Mouse (Mus musculus) spleen, adult 18-20 months (tissue): ENCODE measurements around the gene Nr1h4.

ENCODE experiments used
- DNase-seq, 2 experiments: peaks; one replicate each; pipeline ENCODE4 v3.0.0; 2022; ENCODE audit warnings: mixed read lengths in 2 of 2

Nr1h4 gene

DNA sequence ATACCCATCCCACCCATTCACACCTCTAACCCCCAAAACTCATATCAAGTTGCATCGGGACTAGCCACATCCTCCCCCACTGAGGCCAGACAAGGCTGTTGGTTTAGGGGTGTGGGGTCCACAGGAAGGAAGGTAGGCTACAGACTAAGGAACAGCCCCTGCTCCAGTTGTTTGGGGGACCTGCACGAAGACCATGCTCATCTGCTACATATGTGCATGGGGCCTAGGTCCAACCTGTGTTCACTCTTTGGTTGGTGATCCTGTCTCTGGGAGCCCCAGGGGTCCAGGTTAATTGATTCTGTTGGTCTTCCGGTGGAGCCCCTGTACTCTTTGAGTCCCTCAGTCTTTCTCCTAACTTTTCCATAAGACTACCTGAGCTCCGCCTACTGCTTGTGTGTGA lies 13.0 kb downstream of the Nr1h4 start:
- DNase-seq, result no peak

DNA sequence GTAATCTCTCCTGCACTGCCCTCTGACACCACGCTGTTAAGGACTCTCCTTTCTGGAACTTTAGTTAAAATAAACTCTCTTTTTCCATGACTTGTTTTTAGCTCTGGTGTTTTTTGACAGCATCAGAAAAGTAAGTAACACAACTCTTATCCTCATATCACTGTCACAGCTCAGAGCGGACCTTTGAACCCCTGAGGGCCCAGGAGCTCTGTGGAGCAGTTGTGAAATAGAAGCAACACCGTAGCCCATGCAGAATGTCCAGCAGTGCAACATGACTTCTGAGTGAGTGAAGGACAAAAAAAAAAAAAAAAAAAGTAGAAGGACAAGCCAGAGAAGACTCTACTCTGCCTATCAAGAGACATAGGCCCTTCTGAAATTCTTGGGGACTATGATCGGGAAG lies 14.2 kb downstream of the Nr1h4 start:
- DNase-seq, result no peak

DNA sequence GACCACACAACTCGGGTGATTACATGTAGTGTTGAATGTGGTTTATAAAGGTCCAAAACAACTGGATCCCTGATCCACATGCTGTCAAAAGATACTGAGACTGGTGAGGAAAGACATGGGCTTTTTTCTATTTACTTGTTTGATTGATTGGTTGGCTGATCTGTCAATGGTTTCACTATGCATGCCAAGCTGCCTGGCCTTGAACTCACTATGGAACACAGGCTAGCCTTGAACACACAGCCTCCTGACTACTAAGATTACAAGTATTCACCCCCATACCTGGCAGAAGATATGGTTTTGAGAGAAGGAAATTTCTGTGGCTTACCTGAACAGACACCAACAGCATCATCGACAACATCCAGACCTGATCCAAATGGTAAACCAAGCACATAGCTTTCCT lies 15.0 kb downstream of the Nr1h4 start:
- no peak for DNase-seq

DNA sequence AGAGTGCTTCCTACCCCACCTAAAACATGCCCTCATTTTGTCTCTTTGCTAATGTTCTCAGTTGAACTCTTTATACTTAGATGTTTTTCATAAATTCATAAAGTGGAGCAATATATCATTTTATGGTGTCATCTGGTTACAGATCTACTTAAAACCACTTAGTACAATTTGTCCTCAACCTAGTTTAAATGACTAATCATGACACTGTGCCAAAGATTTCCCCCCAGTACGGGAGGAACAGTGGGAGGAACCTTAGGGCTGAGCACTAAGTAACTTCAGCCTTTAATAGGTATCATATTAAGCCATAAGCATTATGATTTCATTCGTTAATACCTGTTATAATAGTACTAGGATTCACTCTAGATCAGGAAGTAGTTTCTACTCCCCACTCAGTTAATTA lies 17.6 kb downstream of the Nr1h4 start:
- DNase-seq, result no peak

DNA sequence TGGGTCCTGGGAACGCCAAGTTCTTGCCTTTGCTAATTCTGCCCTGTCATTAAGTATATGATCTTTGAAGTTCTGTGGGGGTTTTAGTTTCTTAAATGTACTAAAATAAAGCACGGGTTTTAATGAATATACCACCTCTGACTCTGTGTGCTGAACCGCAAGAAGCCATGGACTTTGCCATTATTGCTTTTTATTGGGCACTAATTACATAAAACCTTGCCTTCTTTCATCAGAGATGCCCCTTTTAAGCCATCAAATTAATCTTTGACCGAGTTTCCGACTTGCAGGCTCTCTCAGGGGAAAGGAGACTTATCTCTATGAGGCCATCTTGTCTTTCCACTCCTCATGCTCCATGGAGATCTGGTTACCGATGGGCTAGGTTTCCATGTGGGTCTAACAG lies 20.8 kb downstream of the Nr1h4 start:
- DNase-seq, result no peak

DNA sequence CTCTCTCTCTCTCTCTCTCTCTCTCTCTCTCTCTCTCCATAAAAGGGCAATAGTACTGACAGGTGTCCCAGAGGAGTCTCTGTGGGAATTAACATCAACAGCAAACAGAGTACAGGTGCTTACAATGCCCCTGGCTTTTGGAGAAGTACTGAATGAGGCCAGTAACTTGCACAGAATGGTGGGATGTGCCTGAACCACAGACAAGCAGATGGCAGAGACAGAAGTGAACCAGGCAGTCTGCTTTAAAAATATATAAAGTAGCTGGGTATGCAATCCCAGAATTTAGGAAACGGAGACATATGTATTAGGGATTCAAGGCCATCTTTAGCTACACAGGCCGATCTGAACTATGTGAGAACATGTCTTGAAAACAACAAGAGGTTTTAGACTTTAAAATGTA lies 22.8 kb downstream of the Nr1h4 start:
- no peak for DNase-seq

DNA sequence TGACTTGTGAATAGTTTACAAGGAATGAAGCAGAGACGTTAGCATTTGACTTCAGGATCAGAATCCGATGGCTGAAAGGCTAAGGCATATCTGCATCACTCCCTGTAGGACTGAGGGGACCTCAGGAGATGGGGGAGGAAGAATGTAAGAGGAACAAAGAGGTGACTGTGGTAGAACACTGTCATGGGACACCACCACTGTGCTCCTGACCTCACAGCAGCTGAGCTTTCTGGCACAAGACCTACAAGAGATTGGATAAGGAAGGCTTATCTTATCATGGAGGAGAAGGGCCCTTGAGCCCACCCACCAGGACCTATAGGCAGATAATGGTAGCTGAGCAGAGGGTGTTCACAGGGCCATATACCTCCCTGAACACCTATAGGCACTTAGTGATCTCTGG lies 24.8 kb downstream of the Nr1h4 start:
- DNase-seq, result no peak

DNA sequence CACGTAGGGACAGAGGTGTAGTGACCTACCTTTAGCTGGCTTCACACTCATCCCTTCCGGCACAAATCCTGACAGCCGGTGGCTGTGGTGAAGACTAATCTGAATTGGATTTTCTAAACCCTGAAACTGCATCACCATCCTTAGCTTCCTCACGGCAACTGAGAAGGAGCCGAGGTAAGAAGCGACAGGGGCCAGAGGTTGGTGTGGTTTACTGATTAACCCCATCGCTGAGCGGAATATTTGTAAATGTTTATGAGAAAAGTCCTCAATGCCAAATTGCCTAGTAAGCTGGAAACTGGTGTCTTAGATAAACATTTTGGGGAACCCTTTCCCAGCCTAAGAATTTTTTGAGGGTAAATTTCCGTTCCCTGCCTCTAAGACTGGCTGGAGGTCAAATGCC lies 26.9 kb downstream of the Nr1h4 start:
- DNase-seq, result no peak

DNA sequence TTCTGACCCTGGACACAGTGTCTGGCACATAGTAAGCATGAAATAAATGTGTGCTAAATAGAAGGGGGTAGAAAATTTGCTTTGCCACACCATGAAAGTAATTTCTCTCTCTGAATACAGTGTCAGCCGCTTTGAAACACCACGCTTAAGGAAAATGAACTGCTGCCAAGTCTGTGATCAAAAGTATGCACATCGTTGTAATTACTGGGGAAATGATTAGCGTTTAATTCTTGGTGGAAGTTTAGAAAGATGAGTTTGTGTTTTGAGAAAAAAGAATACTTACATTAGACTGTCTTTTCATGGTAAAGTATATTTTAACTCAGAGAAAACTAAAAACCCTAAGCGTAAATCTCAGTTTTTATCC lies 27.8 kb downstream of the Nr1h4 start:
- no peak for DNase-seq

DNA sequence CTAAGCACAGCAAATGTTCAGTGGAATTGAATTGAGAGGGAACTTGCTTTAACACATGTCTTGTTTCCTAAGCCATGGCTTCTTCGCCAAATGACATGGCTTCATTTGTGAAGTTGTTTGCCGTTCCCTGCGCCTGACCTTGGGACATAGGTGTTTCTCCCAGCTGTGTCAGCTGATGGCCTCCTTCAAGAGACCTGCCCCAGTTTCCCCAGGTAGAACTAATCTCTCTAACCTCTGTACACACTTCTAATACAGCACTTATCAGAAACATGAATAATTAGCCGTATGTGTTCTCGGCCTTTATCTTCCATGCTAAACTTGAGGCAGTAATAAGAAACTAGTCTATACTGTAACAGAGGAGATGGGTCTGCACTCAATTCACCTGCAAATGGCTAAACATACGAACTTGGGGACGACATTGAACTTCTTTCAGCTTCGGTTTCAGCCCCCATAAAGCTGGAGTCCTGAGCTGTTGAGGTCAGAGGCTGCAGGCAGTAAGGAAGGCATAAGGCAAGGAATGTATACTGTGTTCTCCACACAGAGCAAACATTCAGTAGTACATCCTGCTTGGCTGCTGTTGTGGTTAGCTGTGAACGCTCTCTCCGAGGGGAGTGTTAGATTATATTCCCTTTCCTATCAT lies 28.3 kb downstream of the Nr1h4 start:
- DNase-seq, result no peak

DNA sequence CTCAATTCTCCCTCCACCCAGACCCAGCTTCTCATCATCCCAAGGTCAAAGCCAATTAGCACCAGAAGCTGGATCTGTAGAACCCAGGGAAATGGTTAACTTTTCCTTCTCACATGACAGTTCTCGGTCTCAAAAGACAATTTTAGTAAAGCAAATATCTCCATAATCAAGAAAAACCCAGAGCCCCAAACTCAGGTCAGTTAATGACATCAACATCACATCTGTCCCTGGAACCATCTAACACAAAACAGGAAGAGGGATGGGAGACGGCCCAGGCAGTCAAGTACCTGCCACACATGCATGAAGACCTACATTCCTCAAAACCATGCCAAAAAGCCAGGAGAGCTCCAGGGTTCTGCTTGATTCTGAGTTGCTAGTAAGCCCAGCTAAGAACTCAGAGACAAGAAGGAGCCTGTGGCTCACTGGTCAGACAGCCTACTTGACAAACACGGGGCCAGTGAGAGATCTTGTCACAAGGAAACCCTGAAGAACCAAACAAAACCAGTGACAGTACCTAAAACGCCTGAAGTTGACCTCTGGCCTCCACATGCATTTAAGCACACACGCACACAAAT lies 30.3 kb downstream of the Nr1h4 start:
- no peak for DNase-seq

DNA sequence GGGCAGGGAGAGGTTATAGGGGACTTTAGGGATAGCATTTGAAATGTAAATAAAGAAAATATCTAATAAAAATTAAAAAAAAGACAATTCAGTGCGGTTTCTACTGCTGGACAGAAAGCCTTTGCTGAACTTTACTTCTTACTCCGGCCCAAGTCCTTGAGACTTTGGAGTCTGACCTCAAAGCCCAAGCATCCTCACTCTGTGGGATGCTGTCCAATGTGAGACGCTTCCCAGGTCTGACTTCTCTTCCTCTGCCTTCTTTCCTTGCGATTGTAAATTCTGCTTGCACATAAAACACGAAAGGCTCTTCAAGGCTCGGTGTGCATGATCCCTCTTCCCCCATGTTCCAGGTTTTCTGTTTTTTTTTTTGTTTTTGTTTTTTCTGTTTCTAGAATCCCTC lies 31.5 kb downstream of the Nr1h4 start:
- no peak for DNase-seq

DNA sequence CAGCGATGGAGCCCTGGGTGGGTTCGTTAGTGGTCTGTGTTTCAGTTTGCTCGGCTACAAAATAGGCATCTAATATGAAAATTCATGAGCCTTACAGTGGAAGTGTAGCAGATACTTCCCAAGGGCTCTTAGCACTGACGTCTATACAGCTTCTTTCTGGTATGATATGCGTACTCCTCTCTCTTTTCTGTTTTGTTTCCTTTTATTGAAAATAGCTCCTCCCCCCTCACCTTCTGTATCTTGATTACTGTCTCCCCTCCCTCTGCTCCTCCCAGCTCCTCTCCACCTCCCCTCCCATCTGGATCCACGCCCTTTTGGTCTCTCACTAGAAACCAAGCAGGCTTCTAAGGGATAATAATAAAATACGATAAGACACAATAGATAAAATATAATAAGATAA lies 37.8 kb downstream of the Nr1h4 start:
- DNase-seq, result no peak

DNA sequence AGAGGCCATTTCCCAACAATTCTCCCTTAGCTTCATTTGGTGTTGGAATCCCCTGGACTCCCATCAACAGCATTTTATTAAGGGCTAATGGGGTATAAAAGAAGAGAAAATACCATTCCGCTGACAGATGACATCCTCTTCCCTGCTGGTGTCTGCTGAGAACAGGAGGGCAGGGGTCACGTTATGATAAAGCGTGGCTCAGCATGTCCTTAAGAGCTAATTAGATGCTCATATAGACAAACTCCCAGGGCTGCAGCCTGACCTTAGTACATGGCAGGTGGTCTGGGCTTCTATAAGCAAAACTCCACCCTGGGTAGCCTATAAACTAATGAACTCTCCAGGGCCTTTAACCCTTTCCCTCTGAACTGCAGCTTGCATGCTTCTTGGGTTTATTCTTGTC lies 42.1 kb downstream of the Nr1h4 start:
- DNase-seq, result no peak

DNA sequence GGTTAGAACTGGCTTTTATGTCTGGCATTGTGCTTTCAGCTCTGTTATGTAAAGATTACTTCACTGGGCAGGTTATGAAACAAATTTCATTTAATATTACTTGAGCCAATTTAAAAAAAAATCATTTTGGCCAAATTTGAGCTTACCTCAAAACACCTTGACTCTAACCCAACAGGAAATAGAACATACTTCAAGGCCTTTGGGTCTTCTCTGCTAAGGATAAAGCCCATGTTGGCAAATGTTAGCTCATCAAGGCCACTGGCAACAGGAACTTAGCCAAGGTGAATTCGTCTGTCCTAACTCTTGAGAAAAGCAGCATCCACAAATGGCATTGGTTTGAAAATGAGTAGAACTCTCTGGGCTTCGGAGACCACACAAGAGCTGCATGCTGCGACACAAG lies 43.1 kb downstream of the Nr1h4 start:
- no peak for DNase-seq

DNA sequence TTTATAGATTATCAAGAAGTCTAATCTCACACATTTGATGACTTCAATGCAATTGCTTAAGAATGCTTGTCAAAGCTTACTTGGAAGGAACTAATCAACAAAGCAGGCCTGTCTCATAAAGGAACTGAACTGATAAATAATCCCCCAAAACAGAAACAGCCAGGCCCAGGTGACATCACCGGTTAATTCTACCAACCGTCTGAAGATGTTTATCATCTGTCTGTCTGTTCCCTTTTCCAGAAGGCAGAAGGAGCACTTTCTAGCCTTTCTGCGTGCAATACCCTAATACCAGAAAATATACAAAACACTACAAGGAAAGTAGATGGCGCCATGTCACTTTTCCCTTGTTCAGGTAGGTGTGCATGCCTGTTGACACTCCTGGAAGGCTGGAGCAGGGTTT lies 43.9 kb downstream of the Nr1h4 start:
- no peak for DNase-seq

DNA sequence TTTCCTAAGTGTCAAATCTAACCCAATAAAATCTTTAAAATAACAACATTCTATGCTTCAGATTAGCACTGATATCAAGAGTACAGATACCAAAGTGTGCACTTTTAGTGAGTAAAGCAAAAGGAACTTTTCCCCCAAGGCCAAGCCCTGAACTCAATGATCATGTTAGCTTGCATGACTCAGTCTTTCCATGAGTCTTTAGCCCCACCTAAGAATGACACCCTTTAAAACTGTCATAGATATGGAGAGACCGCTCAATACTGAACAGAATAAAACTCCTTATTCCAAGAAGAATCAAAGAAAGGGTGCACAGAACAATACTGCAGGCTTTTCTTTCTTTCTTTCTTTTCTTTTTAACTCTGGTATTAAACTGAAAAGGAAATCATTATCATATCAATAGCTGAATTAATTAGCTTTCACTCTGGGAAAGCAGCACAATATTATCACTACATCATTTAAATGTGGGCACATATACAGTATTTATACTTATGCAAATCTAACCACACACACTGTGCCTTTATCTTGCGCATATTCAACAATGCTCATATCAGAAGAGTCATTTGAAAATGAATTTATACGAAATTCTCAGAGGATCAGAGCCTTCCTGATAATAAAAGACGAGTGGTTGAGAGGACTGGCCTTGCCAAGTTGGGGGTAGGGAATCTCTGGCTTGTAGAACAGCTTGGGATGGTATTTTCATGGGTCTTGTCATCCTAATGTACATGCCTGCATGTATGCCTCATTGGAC lies 46.2 kb downstream of the Nr1h4 start:
- no peak for DNase-seq

DNA sequence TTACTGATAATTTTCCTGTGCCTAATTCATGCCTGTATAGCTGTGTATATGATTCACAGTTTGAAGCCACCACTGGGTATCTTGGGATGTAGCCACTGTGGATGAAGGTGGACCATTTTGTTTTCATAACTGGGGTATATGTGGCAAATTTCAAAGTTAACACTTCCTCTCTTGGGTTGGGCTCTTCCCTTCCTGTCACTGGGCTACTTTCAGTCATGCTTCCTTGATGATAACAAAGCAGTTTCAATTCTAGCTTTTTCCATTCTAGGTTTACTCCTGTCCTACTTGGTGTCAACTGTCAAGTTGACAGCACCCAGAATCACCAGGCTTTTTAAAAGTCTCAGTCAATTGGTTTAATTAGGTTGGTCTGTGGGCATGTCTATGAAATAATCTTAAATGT lies 48.5 kb downstream of the Nr1h4 start:
- no peak for DNase-seq

DNA sequence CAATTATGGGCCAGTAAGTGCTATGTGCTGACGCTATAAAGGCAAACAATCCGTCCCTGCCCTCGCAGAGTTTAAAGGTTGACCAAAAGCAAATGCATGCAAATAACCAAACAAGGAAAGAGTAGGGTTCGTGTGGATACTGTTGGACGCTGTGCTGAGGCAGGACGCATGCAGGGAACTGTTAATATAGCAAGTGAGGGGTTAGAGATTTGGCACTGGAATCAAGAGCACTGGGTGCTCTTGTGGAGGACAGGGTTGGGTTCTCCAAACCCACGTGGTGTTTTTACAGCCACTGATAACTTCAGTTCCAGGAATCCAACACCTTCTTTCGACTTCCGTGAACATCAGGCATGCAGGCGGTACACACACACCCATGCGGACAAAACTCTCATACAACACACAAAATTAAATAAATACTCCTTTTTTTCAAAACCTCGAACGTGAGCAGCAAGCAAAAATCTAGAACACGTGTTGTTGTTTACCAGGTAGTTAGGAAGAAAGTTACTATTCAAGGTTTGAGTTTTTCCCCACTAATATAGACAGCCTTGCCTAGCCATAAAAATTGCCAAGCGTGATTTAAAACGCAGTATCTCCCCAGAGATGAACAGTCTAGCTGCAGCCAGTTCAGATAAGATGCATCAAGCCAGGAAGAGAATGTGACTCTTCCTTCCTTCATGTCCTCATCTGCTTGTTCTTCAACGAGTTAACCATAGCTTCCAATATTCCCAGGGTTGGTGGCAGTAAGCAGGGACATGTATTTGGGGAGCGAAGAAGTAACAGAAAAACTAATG lies 49.4 kb downstream of the Nr1h4 start:
- no peak for DNase-seq

DNA sequence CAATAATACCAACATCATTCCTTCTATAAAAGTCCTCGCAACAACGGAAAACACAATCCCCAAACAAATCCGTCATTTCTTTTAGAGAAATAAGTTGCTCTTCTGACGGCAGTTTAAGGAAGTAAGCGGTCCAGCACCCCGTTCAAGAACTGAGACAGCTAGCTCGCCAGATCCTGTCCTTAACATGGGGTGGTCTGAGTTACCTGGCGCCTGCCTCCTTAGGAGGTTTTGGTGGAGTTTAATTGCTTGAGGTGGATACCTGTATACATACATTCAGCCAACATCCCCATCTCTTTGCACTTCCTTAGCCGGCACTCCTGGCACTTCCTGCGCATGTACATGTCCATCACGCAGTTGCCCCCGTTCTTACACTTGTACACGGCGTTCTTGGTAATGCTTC lies 50.3 kb downstream of the Nr1h4 start:
- no peak for DNase-seq

DNA sequence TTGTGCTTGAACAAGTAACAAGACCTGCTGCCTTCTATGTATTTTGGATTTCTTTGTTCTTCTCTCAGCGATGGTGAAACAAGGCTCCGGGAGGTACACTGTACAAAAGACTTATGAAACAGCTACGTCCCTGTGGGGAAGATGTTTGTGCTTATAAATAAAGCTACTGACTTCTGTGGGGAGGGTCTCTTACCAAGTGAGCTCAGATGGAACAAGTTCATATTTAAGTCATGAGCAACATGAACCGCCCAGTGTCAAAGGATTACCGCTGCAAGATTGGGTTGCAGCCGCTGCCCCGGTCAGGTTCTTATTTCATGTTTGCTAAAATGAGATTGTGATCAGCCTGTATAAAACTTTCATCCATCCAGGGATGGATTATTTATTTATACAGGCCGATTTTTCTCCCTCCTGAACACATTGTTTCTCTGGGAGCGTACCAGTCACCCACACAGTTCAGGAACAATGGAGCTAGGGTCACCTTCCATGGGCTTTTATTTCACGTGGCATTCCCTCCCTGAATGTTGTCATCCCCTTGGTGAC lies 51.2 kb downstream of the Nr1h4 start:
- no peak for DNase-seq

DNA sequence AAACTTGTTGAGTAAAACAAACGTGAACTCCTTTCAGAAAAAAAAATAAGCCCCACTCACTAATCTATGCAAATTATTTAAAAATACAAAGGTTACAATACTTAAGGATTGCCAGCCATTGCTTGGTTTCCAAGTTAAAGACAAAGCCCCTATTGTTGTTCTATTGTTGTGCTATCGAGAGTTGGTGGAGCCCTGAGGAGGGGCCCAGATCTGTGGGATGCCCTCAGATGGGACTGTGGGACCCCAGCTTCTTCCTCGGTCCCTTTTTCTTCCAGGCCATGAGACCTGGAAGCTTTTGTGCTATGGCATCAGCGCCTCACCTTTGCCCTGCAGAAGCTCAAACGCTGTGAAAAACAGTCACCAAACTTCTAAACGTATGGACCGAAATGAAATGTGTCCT lies 51.7 kb downstream of the Nr1h4 start:
- no peak for DNase-seq

DNA sequence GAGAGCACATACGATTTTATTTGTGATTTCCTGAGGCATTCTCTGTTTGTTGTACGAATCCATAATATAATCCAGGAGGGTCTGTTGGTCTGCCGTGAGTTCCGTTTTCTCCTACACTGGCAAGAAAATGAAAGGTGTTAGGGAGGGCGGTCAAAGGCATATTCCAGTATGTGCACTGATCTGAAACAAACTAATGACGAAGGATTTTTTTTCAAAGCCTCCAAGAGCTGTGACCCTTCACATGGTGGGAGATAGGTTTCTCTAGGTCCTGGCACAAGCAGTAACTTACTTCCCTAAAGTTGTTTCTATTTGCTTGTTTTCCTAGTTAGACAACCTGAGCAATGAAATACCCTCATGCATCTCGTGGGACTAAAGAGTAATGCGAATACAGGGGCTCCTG lies 54.6 kb downstream of the Nr1h4 start:
- no peak for DNase-seq
